Mouse (Mus musculus) lung, postnatal 14 days (tissue): ENCODE measurements around the gene Socs7.

Source experiments
- DNase-seq: peaks from one replicate; pipeline ENCODE4 v3.0.0; 2021

Gene Socs7

DNA sequence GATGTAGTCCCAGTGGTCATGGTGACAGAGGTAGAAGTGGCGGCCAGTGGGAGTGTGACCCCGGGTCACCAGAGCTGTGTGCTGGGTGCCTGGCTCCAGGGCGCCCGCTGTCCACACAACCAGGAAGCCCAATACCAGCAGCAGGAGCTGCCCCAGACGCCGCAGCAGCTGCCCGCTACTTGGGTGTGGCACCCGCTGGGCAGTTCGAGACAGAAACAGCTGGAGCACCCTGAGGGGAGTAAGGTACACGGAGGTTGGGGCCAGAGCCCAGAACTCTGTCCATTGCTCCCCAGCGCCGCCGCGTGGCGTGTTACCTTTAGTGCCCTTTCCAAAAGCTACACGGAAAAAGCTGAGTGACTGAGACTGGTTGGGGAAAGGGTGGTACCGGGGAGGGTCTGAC lies 18.7 kb upstream of the Socs7 start:
- peak; percentile 64 for DNase-seq

DNA sequence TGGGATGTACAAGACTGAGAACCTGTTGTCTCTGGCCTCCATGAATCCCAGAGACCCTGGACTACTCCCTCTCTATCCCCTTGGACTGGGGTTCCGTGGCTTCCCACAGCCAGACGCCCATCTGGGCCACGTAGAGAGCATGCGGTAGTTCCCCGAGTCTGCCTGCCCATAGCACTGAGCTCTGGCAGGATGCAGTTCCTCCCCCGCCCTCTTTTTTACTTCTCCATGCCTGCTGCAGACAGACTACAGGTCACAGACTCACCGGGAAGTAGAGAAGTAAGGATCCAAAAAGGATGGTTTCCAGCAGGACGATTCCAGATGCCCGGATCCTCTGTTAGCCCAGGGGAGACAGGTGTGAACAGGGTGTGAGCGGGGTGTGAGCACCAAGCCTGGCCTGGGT lies 16.9 kb upstream of the Socs7 start:
- DNase-seq, result no peak

DNA sequence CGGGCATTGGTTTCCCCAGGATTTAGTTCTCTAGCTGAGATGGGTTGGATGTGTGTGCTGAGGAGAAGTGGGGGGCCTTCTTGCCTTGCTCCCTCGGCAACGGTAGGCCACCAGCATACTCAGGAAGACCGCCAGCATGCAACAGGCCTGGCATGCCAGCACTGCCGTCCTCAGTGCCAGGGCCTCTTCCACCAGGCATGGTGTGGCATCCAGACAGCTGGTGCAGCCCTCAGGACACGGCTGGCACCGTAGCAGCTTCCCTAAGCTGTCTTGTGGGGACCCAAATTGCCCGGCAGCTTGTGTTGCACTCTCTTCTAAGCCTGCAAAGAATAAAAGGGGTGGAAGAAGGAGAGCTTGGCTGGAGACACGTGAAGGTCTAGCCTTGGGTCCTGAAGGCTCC lies 16.0 kb upstream of the Socs7 start:
- DNase-seq, result no peak

DNA sequence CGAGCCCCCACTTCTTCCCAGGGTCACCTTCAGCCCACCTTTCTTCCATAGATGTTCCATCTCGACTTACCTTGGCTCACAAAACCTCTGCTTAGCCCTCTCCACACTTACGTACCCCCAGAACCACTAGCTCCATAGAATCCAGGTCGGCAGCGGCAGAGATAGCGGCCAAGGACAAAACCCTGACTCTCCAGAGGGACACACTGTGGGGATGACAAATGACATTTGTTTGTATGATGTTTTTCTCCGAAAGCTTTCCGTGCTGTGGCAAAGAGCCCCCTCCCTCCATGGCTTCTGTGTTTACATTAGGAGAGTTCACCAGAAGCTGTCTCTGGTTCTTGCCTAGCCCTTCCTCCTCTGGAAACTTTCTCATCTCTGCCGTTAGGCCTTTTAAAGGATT lies 15.1 kb upstream of the Socs7 start:
- DNase-seq, result no peak

DNA sequence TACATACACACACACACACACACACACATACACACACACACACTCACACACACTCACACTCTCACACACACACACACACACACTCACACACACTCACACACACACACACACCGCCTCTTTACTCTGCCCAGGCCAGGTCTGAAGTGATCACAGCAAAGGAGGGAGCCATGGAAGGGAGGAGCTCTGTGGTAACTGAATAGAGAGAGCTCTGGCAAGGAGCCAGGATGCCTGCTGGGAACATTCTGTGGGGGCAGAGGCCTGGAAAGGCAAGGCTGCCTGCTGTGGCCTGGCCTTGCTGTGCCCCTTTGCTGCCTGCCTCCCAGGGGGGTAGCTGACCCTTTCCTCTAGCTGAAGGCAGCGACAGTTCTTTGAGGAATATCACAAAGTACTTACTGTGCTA lies 12.3 kb upstream of the Socs7 start:
- peak; percentile 79 for DNase-seq

DNA sequence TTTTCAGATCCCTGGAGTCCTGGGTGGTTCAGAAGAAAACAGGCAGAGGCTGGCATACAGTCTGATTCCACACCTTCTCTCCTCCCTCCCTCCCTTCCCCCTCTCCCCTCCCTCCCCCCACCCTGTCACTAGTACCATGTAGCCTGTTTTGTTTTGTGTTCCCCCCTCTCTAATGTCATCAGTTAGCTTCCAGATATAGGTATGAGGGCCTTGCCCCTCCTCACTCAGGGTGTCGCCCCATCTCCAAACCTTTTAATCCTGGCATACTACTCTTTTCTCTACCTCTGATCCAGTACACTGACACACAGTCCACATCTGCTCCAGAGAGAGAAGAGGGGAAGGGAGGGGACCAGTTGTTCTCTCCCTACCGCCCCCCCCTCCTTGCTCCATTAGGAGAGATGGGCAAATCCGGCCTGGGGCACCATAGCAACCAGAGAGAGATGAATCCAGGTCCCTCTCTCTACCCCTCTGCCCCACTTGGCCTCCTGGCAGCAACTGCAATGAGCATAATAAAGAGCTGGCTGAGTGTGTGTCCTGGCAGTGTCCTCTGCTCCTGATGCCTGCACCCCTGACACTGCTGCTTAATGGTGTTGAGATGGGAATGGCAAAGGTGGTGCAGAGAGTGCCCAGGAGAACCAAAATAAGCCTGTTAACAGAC lies 10.2 kb upstream of the Socs7 start, which contains the start of gene Gpr179:
Gpr179 (minus strand) TSS at position 51 of the 658 bp plus-strand sequence.
- DNase-seq, result no peak

DNA sequence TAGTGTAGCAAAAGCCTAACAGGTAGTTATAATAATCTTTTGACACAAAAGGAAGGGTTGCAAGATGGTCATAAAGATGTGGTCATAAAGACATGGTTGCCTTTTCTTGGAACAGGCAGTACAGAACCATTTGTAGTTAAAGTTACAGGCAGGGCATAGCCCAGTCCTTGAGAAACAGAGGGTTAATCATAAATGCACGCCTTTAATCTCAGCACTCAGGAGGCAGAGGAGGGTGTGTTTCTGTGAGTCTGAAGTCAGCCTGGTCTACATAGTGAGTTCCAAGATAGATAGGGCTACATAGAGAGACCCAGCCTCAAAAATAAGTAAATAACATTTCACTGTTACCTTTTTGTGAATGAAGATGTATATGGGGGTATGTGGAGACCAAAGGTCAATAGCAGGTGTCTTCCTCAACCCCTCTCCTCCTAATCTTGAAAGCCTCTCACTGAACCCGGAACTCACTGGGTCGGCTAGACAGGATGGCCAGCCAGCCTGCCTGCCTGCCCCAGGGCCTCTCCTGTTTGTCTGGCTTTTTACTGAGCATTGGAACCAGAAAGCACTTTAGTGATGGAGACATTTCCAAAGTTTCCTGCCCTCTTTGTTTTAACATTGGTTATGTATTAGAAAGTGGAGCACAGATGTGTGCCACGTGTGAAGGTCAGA lies 9.3 kb upstream of the Socs7 start:
- DNase-seq, result no peak

DNA sequence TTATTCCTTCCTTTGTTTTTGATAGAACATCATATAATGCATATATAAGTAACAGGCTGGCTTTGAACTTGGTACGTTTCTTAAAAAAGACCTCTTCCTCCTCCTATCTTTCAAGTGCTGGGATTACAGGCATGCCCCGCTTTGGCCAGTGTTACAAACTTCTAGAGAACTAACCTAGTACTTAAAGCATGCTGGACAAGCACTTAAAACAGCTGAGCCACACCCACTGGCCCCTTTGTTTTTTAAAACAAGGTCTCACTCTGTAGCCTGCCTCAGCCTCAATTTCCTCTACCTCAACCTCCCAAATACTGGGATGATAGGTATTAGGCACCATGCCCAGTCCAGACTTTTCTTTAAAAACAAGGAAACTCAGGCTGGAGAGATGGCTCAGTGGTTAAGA lies 7.7 kb upstream of the Socs7 start:
- no peak for DNase-seq

DNA sequence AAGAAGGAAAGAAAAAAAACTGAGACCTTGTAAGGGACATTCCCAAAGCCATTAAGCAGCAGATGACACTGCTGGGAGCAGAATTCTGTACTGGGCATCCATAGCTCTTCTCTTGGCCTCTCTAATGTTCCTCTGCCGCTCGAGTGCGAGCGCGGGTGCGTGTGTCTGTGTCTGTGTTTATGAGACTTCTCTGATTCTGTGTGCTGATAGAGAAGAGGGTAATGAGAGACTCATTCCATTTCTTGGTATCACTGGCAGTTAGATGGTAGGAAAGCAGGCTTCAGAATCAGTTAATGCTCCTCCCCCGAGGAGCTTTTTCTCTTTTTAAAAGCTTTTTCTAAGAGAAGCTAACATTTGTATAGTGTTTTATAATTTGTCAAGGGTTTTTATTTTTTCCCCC lies 7.1 kb upstream of the Socs7 start:
- no peak for DNase-seq

DNA sequence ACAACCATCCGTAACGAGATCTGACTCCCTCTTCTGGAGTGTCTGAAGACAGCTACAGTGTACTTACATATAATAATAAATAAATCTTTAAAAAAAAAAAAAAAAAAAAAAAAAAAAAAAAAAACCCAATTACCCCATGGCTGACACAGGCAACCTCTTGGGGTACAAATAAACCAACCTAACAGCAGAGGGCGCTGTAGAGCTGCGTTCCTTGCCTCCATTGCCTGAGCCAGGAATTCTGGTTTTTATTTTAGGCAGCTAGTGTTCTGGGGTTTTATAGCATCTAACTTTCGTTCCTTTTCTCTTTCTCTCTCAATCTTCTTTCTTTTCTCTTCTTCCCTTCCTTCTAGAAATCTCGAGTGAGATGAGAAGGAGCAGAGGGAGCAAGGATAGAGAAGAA lies 4.7 kb upstream of the Socs7 start:
- peak; percentile 92 for DNase-seq

DNA sequence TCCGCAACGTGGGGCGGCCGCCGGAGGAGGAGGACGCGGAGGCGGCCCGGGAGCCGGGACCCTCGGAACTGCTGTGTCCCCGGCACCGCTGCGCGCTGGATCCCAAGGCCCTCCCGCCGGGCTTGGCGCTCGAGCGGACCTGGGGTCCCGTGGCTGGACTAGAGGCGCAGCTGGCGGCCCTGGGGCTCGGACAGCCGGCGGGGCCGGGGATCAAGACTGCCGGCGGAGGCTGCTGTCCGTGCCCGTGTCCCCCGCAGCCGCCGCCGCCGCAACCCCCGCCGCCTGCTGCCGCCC lies 245 bp downstream of the Socs7 start:
- DNase-seq, result peak; percentile 43

DNA sequence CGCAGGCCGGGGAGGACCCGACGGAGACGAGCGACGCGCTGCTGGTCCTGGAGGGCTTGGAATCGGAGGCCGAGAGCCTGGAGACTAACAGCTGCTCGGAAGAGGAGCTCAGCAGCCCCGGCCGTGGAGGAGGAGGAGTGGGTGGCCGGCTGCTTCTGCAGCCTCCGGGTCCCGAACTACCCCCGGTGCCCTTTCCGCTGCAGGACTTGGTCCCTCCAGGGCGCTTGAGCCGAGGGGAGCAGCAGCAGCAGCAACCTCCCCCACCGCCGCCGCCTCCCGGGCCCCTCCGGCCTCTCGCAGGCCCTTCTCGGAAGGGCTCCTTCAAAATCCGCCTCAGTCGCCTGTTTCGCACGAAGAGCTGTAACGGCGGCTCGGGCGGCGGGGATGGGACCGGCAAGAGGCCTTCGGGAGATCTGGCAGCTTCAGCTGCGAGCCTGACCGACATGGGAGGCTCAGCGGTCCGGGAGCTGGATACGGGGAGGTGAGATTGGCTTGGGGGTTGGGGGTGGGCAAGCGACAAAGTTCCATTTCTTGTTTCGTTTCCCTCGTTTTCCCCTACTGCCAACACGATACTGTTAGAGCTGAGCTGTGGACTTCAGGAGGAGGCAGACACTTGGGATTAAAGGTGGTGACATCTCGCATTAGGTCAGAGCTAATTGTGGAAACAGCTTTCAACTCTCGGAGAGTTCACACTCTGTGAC lies 742 bp downstream of the Socs7 start:
- DNase-seq, result peak; percentile 30

DNA sequence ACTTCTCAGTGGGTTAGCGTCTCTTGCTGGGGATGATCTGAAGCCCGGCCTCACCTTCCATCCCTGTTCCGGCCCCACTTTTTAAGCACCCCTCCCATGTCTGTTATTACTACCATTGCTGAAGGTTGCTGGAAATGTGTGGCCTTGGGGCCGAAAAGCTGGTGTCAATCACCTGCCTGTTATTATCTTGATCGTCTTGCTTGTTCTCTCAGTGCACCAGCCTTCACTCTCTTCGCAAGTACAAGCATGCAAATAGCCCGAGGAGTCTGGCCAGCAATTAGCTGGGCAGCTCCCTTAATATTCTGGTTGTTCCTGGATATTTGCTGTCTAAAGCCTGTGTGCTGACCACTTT lies 1.3 kb downstream of the Socs7 start:
- no peak for DNase-seq

DNA sequence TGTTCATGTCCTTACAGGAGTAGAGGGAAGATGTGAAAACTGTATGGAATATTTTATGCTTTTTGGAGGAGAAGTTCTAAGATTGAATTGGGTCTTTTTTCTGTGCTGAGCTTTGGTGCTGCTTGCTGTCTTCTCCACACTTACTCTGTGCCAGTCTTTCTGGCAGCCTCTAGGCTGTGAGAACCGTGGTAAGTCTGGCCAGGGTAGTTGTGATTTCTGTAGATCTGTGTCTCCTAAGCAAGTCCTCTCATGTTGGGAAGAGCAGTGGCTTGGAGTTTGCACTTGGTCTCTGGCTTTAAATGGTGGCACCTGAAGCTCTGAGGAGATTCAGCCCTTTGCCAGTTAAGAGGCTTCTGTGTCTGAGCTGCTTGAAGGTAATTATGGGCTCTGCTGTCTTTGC lies 3.2 kb downstream of the Socs7 start:
- DNase-seq, result no peak

DNA sequence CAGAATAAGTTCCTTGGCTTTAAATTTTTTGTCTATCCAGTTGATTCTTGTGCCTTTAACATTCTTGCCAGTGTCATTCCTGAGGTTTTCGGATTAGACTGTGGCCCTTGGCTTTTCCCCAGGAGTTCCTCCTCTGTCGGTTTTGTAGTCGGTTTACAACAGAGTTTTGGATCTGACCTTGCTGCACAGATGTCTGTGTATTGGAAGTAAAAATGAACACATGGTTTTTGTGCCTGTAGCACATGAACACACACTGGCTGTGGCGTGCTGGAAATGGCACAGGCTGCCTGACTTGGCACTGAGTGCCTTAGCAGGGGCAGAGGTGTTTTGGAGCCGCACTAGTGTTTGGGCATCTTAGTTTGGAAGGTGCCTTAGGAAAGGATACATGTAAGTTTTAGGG lies 6.2 kb downstream of the Socs7 start:
- no peak for DNase-seq

DNA sequence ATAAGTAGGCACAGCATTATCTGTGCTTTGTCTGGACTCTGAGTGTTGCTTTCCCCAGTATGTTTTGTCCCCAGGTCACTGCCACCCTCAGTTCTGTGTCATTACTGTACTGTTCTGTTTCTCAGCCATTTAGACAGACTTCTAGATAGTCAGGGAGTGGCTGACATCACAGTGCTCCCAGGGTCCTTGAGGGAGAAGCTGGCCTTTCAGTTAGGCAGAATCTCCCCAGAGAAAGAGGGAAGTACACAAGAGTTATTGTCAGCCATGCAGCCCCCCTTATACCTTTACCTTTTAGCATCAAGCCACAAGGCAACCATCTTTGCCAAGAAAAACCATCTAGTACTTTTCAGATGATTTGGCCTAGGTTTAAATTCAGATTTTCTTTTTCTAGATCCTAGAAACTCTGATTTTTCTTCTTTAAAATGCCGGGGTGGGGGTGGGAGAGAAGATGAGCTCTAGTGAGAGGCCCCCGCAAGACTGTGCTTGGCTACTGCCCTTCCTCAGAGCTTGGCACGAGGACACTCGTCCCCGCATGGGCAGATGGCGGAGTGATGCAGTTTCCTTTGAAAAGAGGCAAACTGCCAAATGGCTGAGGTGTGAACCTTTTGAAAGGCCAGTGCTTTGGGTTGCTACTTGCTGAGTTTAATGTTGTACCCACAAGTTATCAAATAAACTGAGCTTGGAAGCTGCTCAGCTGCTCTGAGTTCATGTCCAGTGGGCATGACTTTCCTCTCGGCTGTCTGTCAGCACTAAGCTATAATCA lies 8.2 kb downstream of the Socs7 start:
- DNase-seq, result peak; percentile 21

DNA sequence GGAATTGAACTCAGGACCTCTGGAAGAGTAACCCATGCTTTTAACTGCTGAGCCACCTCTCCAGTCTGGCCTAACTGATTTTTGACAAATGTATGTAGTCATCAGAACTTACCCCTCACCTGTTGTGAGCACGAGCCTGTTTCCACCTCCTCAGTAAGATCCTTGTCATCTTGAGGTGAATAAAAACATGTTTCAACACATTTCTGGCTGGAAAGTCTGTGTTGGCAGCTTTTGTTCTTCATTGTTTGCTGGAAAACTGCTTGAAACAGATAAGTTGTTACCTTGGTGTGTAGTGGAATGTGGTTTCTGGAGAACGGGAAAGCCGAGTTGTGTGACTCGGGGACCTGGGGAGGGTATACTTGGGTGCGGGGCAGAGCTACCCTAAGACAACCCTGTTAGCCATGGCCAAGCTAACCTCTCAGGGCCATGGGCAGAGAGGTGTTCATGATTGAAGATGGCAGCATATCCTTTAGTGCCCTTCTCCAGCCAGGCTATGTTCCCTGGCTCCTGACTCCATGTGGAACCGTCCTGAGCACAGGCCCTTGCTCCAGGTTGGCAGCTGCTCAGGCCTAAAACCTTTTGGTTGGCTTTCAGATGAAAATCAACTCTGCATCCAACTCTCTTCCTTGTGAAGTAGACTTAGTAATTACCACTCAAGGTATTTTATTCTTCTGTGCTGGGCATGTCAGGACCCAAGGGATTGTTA lies 10.0 kb downstream of the Socs7 start:
- no peak for DNase-seq

DNA sequence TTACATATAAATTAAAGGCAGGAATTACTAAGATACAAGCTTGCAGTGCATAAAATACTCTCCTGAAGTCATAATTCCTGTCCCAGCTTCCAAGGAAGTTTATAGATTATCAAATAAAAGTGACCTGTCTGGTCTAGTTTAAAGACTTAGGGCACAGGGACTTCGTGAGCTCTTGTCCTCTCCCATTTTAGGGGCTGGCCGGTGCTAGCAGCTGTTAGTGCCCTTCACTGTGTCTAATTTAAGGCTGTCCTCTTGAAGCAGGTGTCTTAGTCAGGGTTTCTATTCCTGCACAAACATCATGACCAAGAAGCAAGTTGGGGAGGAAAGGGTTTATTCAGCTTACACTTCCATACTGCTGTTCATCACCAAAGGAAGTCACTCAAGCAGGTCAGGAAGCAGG lies 11.1 kb downstream of the Socs7 start:
- no peak for DNase-seq

DNA sequence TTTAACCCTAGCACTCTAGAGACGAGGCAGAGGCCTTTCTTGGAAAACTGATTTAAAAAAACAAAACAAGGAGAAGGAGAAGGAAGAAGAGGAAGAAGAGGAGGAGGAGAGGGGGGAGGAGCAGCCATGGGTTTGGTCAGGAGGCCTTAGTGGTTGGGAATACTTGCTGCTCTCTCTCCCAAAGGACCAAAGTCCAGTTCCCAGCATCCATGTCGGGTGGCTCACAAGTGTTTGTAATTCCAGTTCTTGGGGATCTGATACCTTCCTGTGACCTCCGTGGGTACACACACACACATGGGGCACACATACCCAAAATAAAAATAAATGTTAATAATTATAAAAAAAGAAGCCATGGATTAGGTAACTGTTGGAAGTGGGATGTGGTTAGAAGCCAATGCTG lies 17.7 kb downstream of the Socs7 start:
- DNase-seq, result no peak

DNA sequence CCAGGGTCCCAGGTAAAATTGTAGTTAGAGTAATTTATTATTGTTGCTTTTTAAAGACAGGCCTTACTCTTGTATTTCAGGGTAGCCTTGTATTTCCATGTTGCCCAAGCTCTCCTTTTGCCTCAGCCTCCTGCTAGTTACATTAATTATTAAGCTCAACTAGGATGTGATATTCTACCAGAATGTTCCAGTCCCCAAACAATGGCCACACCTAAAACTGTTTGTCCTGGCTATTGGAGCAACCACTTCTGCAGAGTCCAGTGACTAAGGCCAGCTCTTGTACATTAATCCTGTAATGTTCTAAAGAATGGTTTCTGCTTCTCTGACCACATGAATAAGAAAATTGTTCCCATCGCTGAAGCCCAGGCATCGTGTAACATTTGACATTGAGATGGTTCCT lies 20.7 kb downstream of the Socs7 start:
- no peak for DNase-seq

DNA sequence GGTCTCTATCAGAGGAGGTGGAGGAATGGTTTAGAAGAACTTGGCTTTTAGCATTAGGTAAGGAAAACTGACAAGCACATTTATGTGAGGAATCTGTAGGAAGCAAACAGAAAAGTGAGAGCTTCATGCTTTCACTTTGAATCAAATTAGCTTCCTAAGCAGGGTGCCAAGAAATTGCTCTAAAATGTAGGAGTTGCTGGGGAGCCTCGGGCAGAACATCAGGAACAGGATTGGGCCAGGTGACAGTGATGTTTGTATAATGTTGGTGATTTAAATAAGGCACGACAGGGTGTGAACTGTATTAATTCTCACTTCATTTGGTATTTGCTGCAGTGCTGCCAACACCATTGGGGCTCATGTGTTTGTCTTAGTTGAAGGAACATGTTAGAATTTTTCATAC lies 21.4 kb downstream of the Socs7 start:
- DNase-seq, result no peak

DNA sequence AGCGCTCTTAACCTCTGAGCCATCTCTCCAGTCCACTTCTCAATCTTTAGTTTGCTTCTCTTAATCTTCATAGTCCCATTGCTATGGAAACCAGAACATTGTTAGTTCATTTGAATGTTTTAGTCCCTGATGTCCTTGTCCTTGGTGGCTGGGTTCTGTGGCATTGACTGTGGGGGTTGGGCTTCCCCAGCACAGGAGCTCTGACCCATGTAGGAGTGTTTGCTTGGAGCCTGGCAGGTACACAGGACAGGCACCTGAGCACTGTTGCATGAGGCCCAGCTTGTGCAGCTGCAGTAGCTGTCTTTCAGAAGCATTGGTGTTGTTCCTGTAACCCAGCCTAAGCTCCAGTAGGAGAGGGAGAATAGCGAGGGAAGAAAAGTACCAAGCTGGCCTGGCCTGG lies 25.5 kb downstream of the Socs7 start:
- no peak for DNase-seq

DNA sequence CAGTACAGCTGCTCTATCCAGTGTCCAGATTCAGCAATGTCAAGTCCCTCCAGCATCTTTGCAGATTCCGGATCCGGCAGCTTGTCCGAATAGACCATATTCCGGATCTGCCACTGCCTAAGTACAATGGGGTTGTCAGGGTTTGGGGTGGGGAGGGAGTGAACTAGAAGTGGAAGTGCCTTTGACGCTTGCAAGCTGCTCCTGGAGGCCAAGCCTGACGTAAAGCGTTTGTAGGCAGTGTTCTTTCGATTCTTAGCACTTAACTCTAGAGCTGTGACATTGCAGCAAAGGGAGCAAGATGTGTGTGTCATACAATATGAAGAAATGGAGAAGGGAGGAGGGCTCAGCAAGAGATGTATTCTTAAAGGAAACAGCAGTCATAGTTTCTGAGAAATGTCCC lies 26.8 kb downstream of the Socs7 start:
- no peak for DNase-seq
